Mouse (Mus musculus): ENCODE data around the gene Ccnd2. TPM values are rescaled to one million over a fixed set of nuclear protein-coding genes. Genes with fewer than 3 reads are reported as not detected.

The Ccnd2 gene
- total RNA-seq, 2 experiments from 2014 or later = 80.7 to 85.3 TPM

GRCm38 (mm10) chr6:127149303-127149943, 2.6 kb downstream of the Ccnd2 start:
- no peak for DNase-seq (ENCODE audit: low spot score in 2 of 2)

GRCm38 (mm10) chr6:127148526-127149302, 3.3 kb downstream of the Ccnd2 start:
- DNase-seq (ENCODE audit: low spot score in 2 of 2) = peak in 1 of 2 experiments; percentile 43

GRCm38 (mm10) chr6:127147665-127148064, 4.3 kb downstream of the Ccnd2 start:
- peak; percentile 70 to 84 for DNase-seq (ENCODE audit: low spot score in 2 of 2)

GRCm38 (mm10) chr6:127146322-127146947, 5.6 kb downstream of the Ccnd2 start:
- DNase-seq (ENCODE audit: low spot score in 2 of 2) = peak in 1 of 2 experiments; percentile 42

GRCm38 (mm10) chr6:127145464-127146190, 6.4 kb downstream of the Ccnd2 start:
- no peak for DNase-seq (ENCODE audit: low spot score in 2 of 2)

- DNase-seq (ENCODE audit: low spot score in 2 of 2) = no peak
These were observed 8.3 kb downstream of the Ccnd2 start for GRCm38 (mm10) chr6:127143576-127144288.

- no peak for DNase-seq (ENCODE audit: low spot score in 2 of 2)
These were observed 8.9 kb downstream of the Ccnd2 start for GRCm38 (mm10) chr6:127143124-127143520.

- DNase-seq (ENCODE audit: low spot score in 2 of 2) = peak in 1 of 2 experiments; percentile 34
These were observed 9.6 kb downstream of the Ccnd2 start for GRCm38 (mm10) chr6:127142154-127143123.

- DNase-seq (ENCODE audit: low spot score in 2 of 2) = no peak
These were observed 13.0 kb downstream of the Ccnd2 start for GRCm38 (mm10) chr6:127138962-127139361.

- no peak for DNase-seq (ENCODE audit: low spot score in 2 of 2)
These were observed 18.4 kb downstream of the Ccnd2 start for GRCm38 (mm10) chr6:127133433-127134245.

- DNase-seq (ENCODE audit: low spot score in 2 of 2) = no peak
These were observed 19.3 kb downstream of the Ccnd2 start for GRCm38 (mm10) chr6:127132719-127133118.

- DNase-seq (ENCODE audit: low spot score in 2 of 2) = no peak
These were observed 20.0 kb downstream of the Ccnd2 start for GRCm38 (mm10) chr6:127131946-127132345.

GRCm38 (mm10) chr6:127130377-127130776, 21.6 kb downstream of the Ccnd2 start:
- no peak for DNase-seq (ENCODE audit: low spot score in 2 of 2)

- no peak for DNase-seq (ENCODE audit: low spot score in 2 of 2)
These were observed 22.3 kb downstream of the Ccnd2 start for GRCm38 (mm10) chr6:127129659-127130058.

GRCm38 (mm10) chr6:127123506-127123905, 28.5 kb downstream of the Ccnd2 start:
- DNase-seq (ENCODE audit: low spot score in 2 of 2) = no peak

- DNase-seq (ENCODE audit: low spot score in 2 of 2) = no peak
These were observed 29.0 kb downstream of the Ccnd2 start for GRCm38 (mm10) chr6:127122996-127123395.

GRCm38 (mm10) chr6:127122221-127122806, 29.7 kb downstream of the Ccnd2 start:
- no peak for DNase-seq (ENCODE audit: low spot score in 2 of 2)

- no peak for DNase-seq (ENCODE audit: low spot score in 2 of 2)
These were observed 37.1 kb downstream of the Ccnd2 start for GRCm38 (mm10) chr6:127114753-127115456.
